Mouse (Mus musculus) heart, embryonic 11.5 days (tissue): ENCODE measurements around the gene Slc23a4. TPM values are rescaled to one million over a fixed set of nuclear protein-coding genes. Genes with fewer than 3 reads are reported as not detected.

Experiments
- ATAC-seq: fragments of 200-750 bp; cut with Nextera tagmentation; replicated peaks from 2 replicates; pipeline ENCODE4 v1.8.0; 2017; ENCODE audit warnings: moderate library complexity; ENCODE audit not compliant: insufficient number of reproducible peaks, low FRiP score, low TSS enrichment
- H3K27ac ChIP-seq: fragments of 300-500 bp; sonication (generic); 2 replicates; pipeline ENCODE4 v1.5.1; 2014; ENCODE audit warnings: mild to moderate bottlenecking, low read depth, low read length
- H3K27me3 ChIP-seq: fragments of 300-500 bp; sonication (generic); 2 replicates; pipeline ENCODE4 v1.6.1; 2014; ENCODE audit warnings: mild to moderate bottlenecking, low read length, mixed read lengths; ENCODE audit not compliant: control insufficient read depth, insufficient read depth
- H3K36me3 ChIP-seq: fragments of 300-500 bp; sonication (generic); 2 replicates; pipeline ENCODE4 v1.6.1; 2014; ENCODE audit warnings: mild to moderate bottlenecking, low read length, moderate library complexity, mixed read lengths; ENCODE audit not compliant: control insufficient read depth, insufficient read depth
- H3K4me1 ChIP-seq: fragments of 300-500 bp; sonication (generic); 2 replicates; pipeline ENCODE4 v1.6.1; 2014; ENCODE audit warnings: low read length; ENCODE audit not compliant: control insufficient read depth, insufficient read depth
- H3K4me2 ChIP-seq: fragments of 300-500 bp; sonication (generic); 2 replicates; pipeline ENCODE4 v1.6.1; 2014; ENCODE audit warnings: mild to moderate bottlenecking, moderate library complexity
- H3K4me3 ChIP-seq: fragments of 300-500 bp; sonication (generic); 2 replicates; pipeline ENCODE4 v1.5.1; 2014; ENCODE audit warnings: low read depth, low read length
- H3K9ac ChIP-seq: fragments of 300-500 bp; sonication (generic); 2 replicates; pipeline ENCODE4 v1.6.1; 2014; ENCODE audit warnings: mild to moderate bottlenecking, low read depth, low read length, moderate library complexity
- H3K9me3 ChIP-seq: fragments of 300-500 bp; sonication (generic); replicated peaks from 2 replicates; pipeline ENCODE4 v1.6.1; 2016; ENCODE audit warnings: low read length; ENCODE audit not compliant: control insufficient read depth
- WGBS: fragments of 180-500 bp; shearing (Covaris S2); extraction: QIAGEN DNeasy Blood & Tissue Kit; methylation state at CpG from one replicate; pipeline ENCODE4 v1.1.7; 2014; ENCODE audit not compliant: insufficient replicate concordance; 5-methylcytosine and 5-hydroxymethylcytosine counted together
- polyA plus RNA-seq: library from polyadenylated mRNA; unstranded; fragments of >200 nt; fragmentation: Nextera tagmentation; extraction: Ambion mirVana; gene quantifications from 2 replicates; pipeline ENCODE4 v1.2.1, GENCODE M21; 2014

Gene Slc23a4
- polyA plus RNA-seq, 1 experiment from 2014 or later, result 0.17 TPM

GRCm38 (mm10) chr6:35010705-35011104, 22.5 kb upstream of the Slc23a4 start:
- Histone ChIP-seq H3K9ac (no peak overlapping the region), H3K27ac (no peak overlapping the region), H3K4me1 (no peaks in the 10 kb centered on the region), H3K36me3 (no peaks in the 10 kb centered on the region), H3K27me3 (peaks cover 3% of the 10 kb centered on the region; the same call in 1 of the 2 replicates), H3K4me2 (no peak overlapping the region), H3K4me3 (no peak overlapping the region), H3K9me3 (no peaks in the 10 kb centered on the region)
- WGBS, result 89% methylated on average over 5 of the region's 5 CpGs
- no peak for ATAC-seq

GRCm38 (mm10) chr6:35002261-35002669, 14.1 kb upstream of the Slc23a4 start:
- Histone ChIP-seq H3K9ac (no peak overlapping the region), H3K36me3 (no peaks in the 10 kb centered on the region), H3K4me2 (no peak overlapping the region), H3K9me3 (no peaks in the 10 kb centered on the region), H3K27ac (no peak overlapping the region), H3K4me3 (no peak overlapping the region), H3K27me3 (no peaks in the 10 kb centered on the region), H3K4me1 (0 out of 2 replicates have a peak, but pooled peaks cover 3% of the 10 kb centered on the region)
- 58% methylated on average over 18 of the region's 18 CpGs for WGBS
- ATAC-seq, result no peak

- no peak overlapping the region for H3K4me3 ChIP-seq
- WGBS, result 7% methylated on average over 4 of the region's 4 CpGs
- 0 out of 2 replicates have a peak, but pooled peaks have one; percentile 44 for ATAC-seq
- H3K9me3 ChIP-seq, result no peaks in the 10 kb centered on the region
- no peaks in the 10 kb centered on the region for H3K36me3 ChIP-seq
- H3K9ac ChIP-seq, result no peak overlapping the region
- H3K4me2 ChIP-seq, result peak overlapping the region; percentile 4; the same call in 1 of the 2 replicates
- 0 out of 2 replicates have a peak, but pooled peaks cover 2% of the 10 kb centered on the region for H3K27me3 ChIP-seq
- peaks cover 8% of the 10 kb centered on the region; the same call in 1 of the 2 replicates for H3K4me1 ChIP-seq
- H3K27ac ChIP-seq, result no peak overlapping the region
These were observed 10.9 kb upstream of the Slc23a4 start for GRCm38 (mm10) chr6:34999101-34999500.

- 71% methylated on average over 4 of the region's 4 CpGs for WGBS
- no peak overlapping the region for H3K9ac ChIP-seq
- H3K4me3 ChIP-seq, result no peak overlapping the region
These were observed 8.3 kb upstream of the Slc23a4 start for GRCm38 (mm10) chr6:34996496-34996895.

GRCm38 (mm10) chr6:34995265-34995681, 7.1 kb upstream of the Slc23a4 start:
- H3K4me2 ChIP-seq, result peak overlapping the region; percentile 60
- 0 out of 2 replicates have a peak, but pooled peaks have one; percentile 60 for ATAC-seq
- peaks cover 5% of the 10 kb centered on the region; the same call in 1 of the 2 replicates for H3K4me1 ChIP-seq
- peak overlapping the region; percentile 8; the same call in 1 of the 2 replicates for H3K4me3 ChIP-seq
- H3K9me3 ChIP-seq, result no peaks in the 10 kb centered on the region
- no peak overlapping the region for H3K9ac ChIP-seq
- WGBS, result 7% methylated on average over 13 of the region's 13 CpGs
- H3K27me3 ChIP-seq, result 0 out of 2 replicates have a peak, but pooled peaks cover 2% of the 10 kb centered on the region
- H3K27ac ChIP-seq, result no peak overlapping the region
- H3K36me3 ChIP-seq, result no peaks in the 10 kb centered on the region

More at GRCm38 (mm10) chr6:34996496-34996895, 8.3 kb upstream of the Slc23a4 start:
- no peaks in the 10 kb centered on the region for H3K9me3 ChIP-seq
- H3K27ac ChIP-seq, result no peak overlapping the region
- H3K4me1 ChIP-seq, result peaks cover 5% of the 10 kb centered on the region; the same call in 1 of the 2 replicates
- H3K4me2 ChIP-seq, result no peak overlapping the region
- 0 out of 2 replicates have a peak, but pooled peaks cover 2% of the 10 kb centered on the region for H3K27me3 ChIP-seq
- ATAC-seq, result no peak
- no peaks in the 10 kb centered on the region for H3K36me3 ChIP-seq

- H3K9me3 ChIP-seq, result no peaks in the 10 kb centered on the region
- no peak overlapping the region for H3K27ac ChIP-seq
- no peak for ATAC-seq
- H3K9ac ChIP-seq, result no peak overlapping the region
- H3K4me3 ChIP-seq, result no peak overlapping the region
- peak overlapping the region; percentile 60 for H3K4me2 ChIP-seq
- 54% methylated on average over 5 of the region's 5 CpGs for WGBS
- peaks cover 5% of the 10 kb centered on the region; the same call in 1 of the 2 replicates for H3K4me1 ChIP-seq
- 0 out of 2 replicates have a peak, but pooled peaks cover 2% of the 10 kb centered on the region for H3K27me3 ChIP-seq
- no peaks in the 10 kb centered on the region for H3K36me3 ChIP-seq
These were observed 6.5 kb upstream of the Slc23a4 start for GRCm38 (mm10) chr6:34994692-34995091.

- peaks cover 9% of the 10 kb centered on the region; the same call in 1 of the 2 replicates for H3K4me1 ChIP-seq
- H3K9me3 ChIP-seq, result no peaks in the 10 kb centered on the region
- 63% methylated on average over 6 of the region's 6 CpGs for WGBS
- no peak overlapping the region for H3K4me2 ChIP-seq
- H3K9ac ChIP-seq, result no peak overlapping the region
- H3K27ac ChIP-seq, result no peak overlapping the region
- H3K4me3 ChIP-seq, result no peak overlapping the region
- no peaks in the 10 kb centered on the region for H3K27me3 ChIP-seq
- no peaks in the 10 kb centered on the region for H3K36me3 ChIP-seq
- no peak for ATAC-seq
These were observed 1.1 kb upstream of the Slc23a4 start for GRCm38 (mm10) chr6:34989263-34989662.

GRCm38 (mm10) chr6:34987085-34987645, 1.0 kb downstream of the Slc23a4 start:
- no peaks in the 10 kb centered on the region for H3K36me3 ChIP-seq
- no peak overlapping the region for H3K27ac ChIP-seq
- H3K4me2 ChIP-seq, result peak overlapping the region; percentile 53
- H3K27me3 ChIP-seq, result no peaks in the 10 kb centered on the region
- H3K9me3 ChIP-seq, result no peaks in the 10 kb centered on the region
- no peak for ATAC-seq
- WGBS, result 73% methylated on average over 12 of the region's 12 CpGs
- H3K9ac ChIP-seq, result no peak overlapping the region
- H3K4me3 ChIP-seq, result no peak overlapping the region
- peaks cover 9% of the 10 kb centered on the region; the same call in 1 of the 2 replicates for H3K4me1 ChIP-seq
